Mouse (Mus musculus): ENCODE data around the gene Prss32. TPM values are rescaled to one million over a fixed set of nuclear protein-coding genes. Genes with fewer than 3 reads are reported as not detected.

Gene Prss32
- total RNA-seq, 2 experiments from 2014 or later = 0.21 to 0.45 TPM

Small RNA genes within 50 kb of the gene (microRNA-seq; reads per million reads assigned to microRNA genes)
- gene Mir5125 = 3.3 to 5.9 reads per million in 2 experiments

Other genes starting within 250 kb of the Prss32 start
- gene Zfp13, start 244.4 kb upstream of the Prss32 start, total RNA-seq (2021) = 10 to 100 TPM; 25.7 to 30.0 TPM
- gene Zscan10, start 243.0 kb upstream of the Prss32 start, total RNA-seq (2021) = not detected
- 1 to 10 TPM; 1.2 to 1.6 TPM for gene Mmp25, start 198.6 kb upstream of the Prss32 start, total RNA-seq (2021)
- gene Bicdl2, start 183.3 kb upstream of the Prss32 start, total RNA-seq (2021) = not detected
- 100 to 1,000 TPM; 137 to 148 TPM for gene Hcfc1r1, start 170.3 kb upstream of the Prss32 start, total RNA-seq (2021)
- gene Thoc6, start 170.0 kb upstream of the Prss32 start, total RNA-seq (2021) = 10 to 100 TPM; 11.4 to 12.9 TPM
- 1 to 10 TPM; 6.8 to 7.2 TPM for gene Tnfrsf12a, start 166.4 kb upstream of the Prss32 start, total RNA-seq (2021)
- gene Cldn6, start 164.6 kb upstream of the Prss32 start, total RNA-seq (2021) = under 1 TPM; 0.22 to 0.25 TPM
- gene Cldn9, start 159.8 kb upstream of the Prss32 start, total RNA-seq (2021) = under 1 TPM in 1 of 2 experiments, not detected in 1; 0.57 TPM
- gene 1520401A03Rik, start 121.1 kb upstream of the Prss32 start, total RNA-seq (2021) = under 1 TPM; 0.13 to 0.62 TPM
- 1 to 10 TPM; 6.7 to 8.3 TPM for gene Pkmyt1, start 117.5 kb upstream of the Prss32 start, total RNA-seq (2021)
- gene Paqr4, start 103.0 kb upstream of the Prss32 start, total RNA-seq (2021) = 10 to 100 TPM; 51.8 to 53.1 TPM
- under 1 TPM; 0.20 to 0.27 TPM for gene Kremen2, start 98.0 kb upstream of the Prss32 start, total RNA-seq (2021)
- gene Flywch1, start 72.3 kb upstream of the Prss32 start, total RNA-seq (2021) = 100 to 1,000 TPM; 121 to 123 TPM
- gene Flywch2, start 57.8 kb upstream of the Prss32 start, total RNA-seq (2021) = 10 to 100 TPM; 26.7 to 27.3 TPM
- 100 to 1,000 TPM; 516 to 611 TPM for gene Srrm2, start 53.3 kb upstream of the Prss32 start, total RNA-seq (2021)
- 100 to 1,000 TPM; 402 to 410 TPM for gene Elob, start 14.7 kb upstream of the Prss32 start, total RNA-seq (2021)
- not detected for gene Prss33, start 7.8 kb upstream of the Prss32 start, total RNA-seq (2021)
- 1 to 10 TPM; 2.2 to 3.1 TPM for gene Prss41, start 317 bp downstream of the Prss32 start, total RNA-seq (2021)
- not detected for gene Prss21, start 24.2 kb downstream of the Prss32 start, total RNA-seq (2021)
- gene Dcpp1, start 37.0 kb downstream of the Prss32 start, total RNA-seq (2021) = not detected
- not detected for gene Dcpp2, start 37.0 kb downstream of the Prss32 start, total RNA-seq (2021)
- not detected for gene Dcpp3, start 73.6 kb downstream of the Prss32 start, total RNA-seq (2021)
- gene Sbp, start 97.8 kb downstream of the Prss32 start, total RNA-seq (2021) = not detected
- gene Sbpl, start 111.4 kb downstream of the Prss32 start, total RNA-seq (2021) = not detected
- gene Prss30, start 136.7 kb downstream of the Prss32 start, total RNA-seq (2021) = under 1 TPM in 1 of 2 experiments, not detected in 1; 0.45 TPM
- not detected for gene Prss22, start 154.2 kb downstream of the Prss32 start, total RNA-seq (2021)
- not detected for gene Prss27, start 194.3 kb downstream of the Prss32 start, total RNA-seq (2021)
- gene Kctd5, start 229.6 kb downstream of the Prss32 start, total RNA-seq (2021) = 10 to 100 TPM; 71.8 to 72.0 TPM